Mouse (Mus musculus): Measurements from ENCODE around the gene Kcnk4. TPM values are rescaled to one million over a fixed set of nuclear protein-coding genes. Genes with fewer than 3 reads are reported as not detected.
"Not testable (repeated sequence)": the region's sequence is repeated elsewhere in the genome, so short reads cannot be mapped to it uniquely, and the experiment has no call there.

Kcnk4 gene
- total and polyA plus RNA-seq, 2 experiments from 2014 or later, result 8.6 to 12.7 TPM

GRCm38 (mm10) chr19:6904846-6905245 is 29.5 kb downstream of the Kcnk4 start:
- WGBS, result 75% methylated on average over 2 of the region's 2 CpGs

GRCm38 (mm10) chr19:6903031-6903430 is 31.3 kb downstream of the Kcnk4 start:
- Histone ChIP-seq H3K27me3 (ENCODE audit: insufficient read depth, low read length) (no peaks in the 10 kb centered on the region), H3K36me3 (ENCODE audit: insufficient read depth) (peaks cover 21% of the 10 kb centered on the region), H3K4me2 (ENCODE audit: low read depth) (no peak overlapping the region), H3K9ac (no peak overlapping the region), H3K27ac (ENCODE audit: low read depth, low read length) (no peak overlapping the region), H3K9me3 (ENCODE audit: low read length) (no peaks in the 10 kb centered on the region), H3K4me1 (ENCODE audit: insufficient read depth) (0 out of 2 replicates have a peak, but pooled peaks cover 2% of the 10 kb centered on the region), H3K4me3 (ENCODE audit: low read depth, low read length) (no peak overlapping the region)
- no peak for TF ChIP-seq CTCF (IDR thresholded peaks at IDR 0.05; ENCODE audit: low read depth)
- DNase-seq (no peak), ATAC-seq (no peak)
- 94% methylated on average over 1 of the region's 1 CpGs for WGBS

More at GRCm38 (mm10) chr19:6904846-6905245, 29.5 kb downstream of the Kcnk4 start:
- no peak overlapping the region for H3K4me3 ChIP-seq (ENCODE audit: low read depth, low read length)
- ATAC-seq, result no peak
- peaks cover 12% of the 10 kb centered on the region for H3K4me1 ChIP-seq (ENCODE audit: insufficient read depth)
- H3K9ac ChIP-seq, result no peak overlapping the region
- H3K9me3 ChIP-seq (ENCODE audit: low read length), result no peaks in the 10 kb centered on the region
- TF ChIP-seq CTCF (IDR thresholded peaks at IDR 0.05; ENCODE audit: low read depth), result no peak
- no peak for DNase-seq
- no peak overlapping the region for H3K4me2 ChIP-seq (ENCODE audit: low read depth)
- no peaks in the 10 kb centered on the region for H3K27me3 ChIP-seq (ENCODE audit: insufficient read depth, low read length)
- peaks cover 21% of the 10 kb centered on the region for H3K36me3 ChIP-seq (ENCODE audit: insufficient read depth)
- no peak overlapping the region for H3K27ac ChIP-seq (ENCODE audit: low read depth, low read length)

GRCm38 (mm10) chr19:6899641-6900040 is 34.7 kb downstream of the Kcnk4 start:
- ATAC-seq (no peak), DNase-seq (no peak)
- TF ChIP-seq CTCF (IDR thresholded peaks at IDR 0.05; ENCODE audit: low read depth), result no peak
- Histone ChIP-seq H3K9ac (no peak overlapping the region), H3K36me3 (ENCODE audit: insufficient read depth) (peaks cover under 1% of the 10 kb centered on the region; the same call in 1 of the 2 replicates), H3K4me1 (ENCODE audit: insufficient read depth) (no peaks in the 10 kb centered on the region), H3K4me3 (ENCODE audit: low read depth, low read length) (no peak overlapping the region), H3K27ac (ENCODE audit: low read depth, low read length) (no peak overlapping the region), H3K27me3 (ENCODE audit: insufficient read depth, low read length) (no peaks in the 10 kb centered on the region), H3K9me3 (ENCODE audit: low read length) (0 out of 2 replicates have a peak, but pooled peaks cover 3% of the 10 kb centered on the region), H3K4me2 (ENCODE audit: low read depth) (no peak overlapping the region)
- 80% methylated on average over 4 of the region's 4 CpGs for WGBS

GRCm38 (mm10) chr19:6895608-6896305 is 38.6 kb downstream of the Kcnk4 start:
- not testable (repeated sequence) for H3K27me3 ChIP-seq (ENCODE audit: insufficient read depth, low read length); H3K9ac ChIP-seq; DNase-seq; H3K4me2 ChIP-seq (ENCODE audit: low read depth); ATAC-seq; H3K9me3 ChIP-seq (ENCODE audit: low read length); H3K4me1 ChIP-seq (ENCODE audit: insufficient read depth); H3K4me3 ChIP-seq (ENCODE audit: low read depth, low read length); H3K36me3 ChIP-seq (ENCODE audit: insufficient read depth); H3K27ac ChIP-seq (ENCODE audit: low read depth, low read length)
- WGBS, result 93% methylated on average over 18 of the region's 18 CpGs

GRCm38 (mm10) chr19:6893731-6894451 is 40.4 kb downstream of the Kcnk4 start:
- ATAC-seq, result no peak
- DNase-seq, result no peak
- Histone ChIP-seq H3K36me3 (ENCODE audit: insufficient read depth) (no peaks in the 10 kb centered on the region), H3K9ac (no peak overlapping the region), H3K4me1 (ENCODE audit: insufficient read depth) (no peaks in the 10 kb centered on the region), H3K4me2 (ENCODE audit: low read depth) (no peak overlapping the region), H3K9me3 (ENCODE audit: low read length) (0 out of 2 replicates have a peak, but pooled peaks cover 3% of the 10 kb centered on the region), H3K27me3 (ENCODE audit: insufficient read depth, low read length) (no peaks in the 10 kb centered on the region), H3K27ac (ENCODE audit: low read depth, low read length) (no peak overlapping the region), H3K4me3 (ENCODE audit: low read depth, low read length) (no peak overlapping the region)
- TF ChIP-seq CTCF (IDR thresholded peaks at IDR 0.05; ENCODE audit: low read depth), result no peak
- 92% methylated on average over 14 of the region's 14 CpGs for WGBS

GRCm38 (mm10) chr19:6892512-6892911 is 41.8 kb downstream of the Kcnk4 start:
- Histone ChIP-seq H3K9me3 (ENCODE audit: low read length) (0 out of 2 replicates have a peak, but pooled peaks cover 2% of the 10 kb centered on the region), H3K4me1 (ENCODE audit: insufficient read depth) (no peaks in the 10 kb centered on the region), H3K27ac (ENCODE audit: low read depth, low read length) (no peak overlapping the region), H3K4me2 (ENCODE audit: low read depth) (no peak overlapping the region), H3K27me3 (ENCODE audit: insufficient read depth, low read length) (no peaks in the 10 kb centered on the region), H3K4me3 (ENCODE audit: low read depth, low read length) (no peak overlapping the region), H3K9ac (no peak overlapping the region), H3K36me3 (ENCODE audit: insufficient read depth) (no peaks in the 10 kb centered on the region)
- 76% methylated on average over 4 of the region's 4 CpGs for WGBS
- DNase-seq (no peak), ATAC-seq (no peak)
- TF ChIP-seq CTCF (IDR thresholded peaks at IDR 0.05; ENCODE audit: low read depth), result no peak

GRCm38 (mm10) chr19:6877965-6878364 is 56.4 kb downstream of the Kcnk4 start:
- H3K9me3 ChIP-seq (ENCODE audit: low read length), result peaks cover 14% of the 10 kb centered on the region; the same call in 1 of the 2 replicates
- no peak for ATAC-seq
- 89% methylated on average over 4 of the region's 4 CpGs for WGBS

More at GRCm38 (mm10) chr19:6877965-6878364, 56.4 kb downstream of the Kcnk4 start:
- H3K4me2 ChIP-seq (ENCODE audit: low read depth), result no peak overlapping the region
- no peaks in the 10 kb centered on the region for H3K27me3 ChIP-seq (ENCODE audit: insufficient read depth, low read length)
- H3K36me3 ChIP-seq (ENCODE audit: insufficient read depth), result no peaks in the 10 kb centered on the region
- no peak overlapping the region for H3K27ac ChIP-seq (ENCODE audit: low read depth, low read length)
- H3K4me3 ChIP-seq (ENCODE audit: low read depth, low read length), result no peak overlapping the region
- TF ChIP-seq CTCF (IDR thresholded peaks at IDR 0.05; ENCODE audit: low read depth), result no peak
- no peak for DNase-seq
- no peak overlapping the region for H3K9ac ChIP-seq
- H3K4me1 ChIP-seq (ENCODE audit: insufficient read depth), result no peaks in the 10 kb centered on the region
